Mouse (Mus musculus) adrenal gland, postnatal 25 days (tissue): ENCODE measurements around the gene Hdlbp. TPM values are rescaled to one million over a fixed set of nuclear protein-coding genes. Genes with fewer than 3 reads are reported as not detected.

Experiments
- DNase-seq: peaks from one replicate; pipeline ENCODE4 v3.0.0; 2021; ENCODE audit warnings: mixed read lengths
- total RNA-seq: library from RNA; stranded (reverse); gene quantifications from 2 replicates; pipeline ENCODE4 v1.2.3, GENCODE M21; 2021

Gene Hdlbp
- total RNA-seq, 1 experiment from 2014 or later: 351 TPM

GRCm38 (mm10) chr1:93445111-93445821, 33.3 kb downstream of the Hdlbp start:
- peak; percentile 86 for DNase-seq

GRCm38 (mm10) chr1:93444405-93445110, 34.1 kb downstream of the Hdlbp start:
- peak; percentile 89 for DNase-seq

- no peak for DNase-seq
These were observed 39.3 kb downstream of the Hdlbp start for GRCm38 (mm10) chr1:93439321-93439720.

- no peak for DNase-seq
These were observed 46.5 kb downstream of the Hdlbp start for GRCm38 (mm10) chr1:93432087-93432486.

GRCm38 (mm10) chr1:93403403-93403802, 75.2 kb downstream of the Hdlbp start:
- DNase-seq: no peak

- DNase-seq: no peak
These were observed 77.2 kb downstream of the Hdlbp start for GRCm38 (mm10) chr1:93401191-93402052.

GRCm38 (mm10) chr1:93388906-93389305, 89.7 kb downstream of the Hdlbp start:
- DNase-seq: no peak

- no peak for DNase-seq
These were observed 91.4 kb downstream of the Hdlbp start for GRCm38 (mm10) chr1:93387198-93387597.

- DNase-seq: no peak
These were observed 99.5 kb downstream of the Hdlbp start for GRCm38 (mm10) chr1:93379117-93379516.

- no peak for DNase-seq
These were observed 101.3 kb downstream of the Hdlbp start for GRCm38 (mm10) chr1:93377307-93377706.

- no peak for DNase-seq
These were observed 105.0 kb downstream of the Hdlbp start, which contains the start of gene Ano7 for GRCm38 (mm10) chr1:93373665-93374064. Gene Ano7, plus strand, starts transcription at chr1:93373930.

GRCm38 (mm10) chr1:93365641-93366040, 113.0 kb downstream of the Hdlbp start:
- DNase-seq: no peak

GRCm38 (mm10) chr1:93362661-93363060, 116.0 kb downstream of the Hdlbp start:
- no peak for DNase-seq

Other genes with a start within 250 kb of the Hdlbp start
- gene Sned1, start 243.0 kb downstream of the Hdlbp start, total RNA-seq: 32.5 and 34.1 TPM in 2 replicates
- gene Mterf4, start 172.9 kb downstream of the Hdlbp start, total RNA-seq: 28.1 and 29.6 TPM in 2 replicates
- gene Ppp1r7, start 136.0 kb downstream of the Hdlbp start, total RNA-seq: 14.9 and 31.2 TPM in 2 replicates
- 4.1 and 6.3 TPM in 2 replicates for gene Pask, start 135.3 kb downstream of the Hdlbp start, total RNA-seq
- gene Ano7, start 104.9 kb downstream of the Hdlbp start, total RNA-seq: not detected in 2 replicates
- 19.2 and 26.9 TPM in 2 replicates for gene Farp2, start 33.3 kb upstream of the Hdlbp start, total RNA-seq
- 98.3 and 156 TPM in 2 replicates for gene Stk25, start 179.8 kb upstream of the Hdlbp start, total RNA-seq
- 10.9 and 12.6 TPM in 2 replicates for gene Bok, start 206.8 kb upstream of the Hdlbp start, total RNA-seq